Mouse (Mus musculus): ENCODE measurements around the gene Znrf1. TPM values are rescaled to one million over a fixed set of nuclear protein-coding genes. Genes with fewer than 3 reads are reported as not detected.

Znrf1 gene
- total and polyA plus RNA-seq, 2 experiments from 2014 or later, result 96.5 to 234 TPM

DNA sequence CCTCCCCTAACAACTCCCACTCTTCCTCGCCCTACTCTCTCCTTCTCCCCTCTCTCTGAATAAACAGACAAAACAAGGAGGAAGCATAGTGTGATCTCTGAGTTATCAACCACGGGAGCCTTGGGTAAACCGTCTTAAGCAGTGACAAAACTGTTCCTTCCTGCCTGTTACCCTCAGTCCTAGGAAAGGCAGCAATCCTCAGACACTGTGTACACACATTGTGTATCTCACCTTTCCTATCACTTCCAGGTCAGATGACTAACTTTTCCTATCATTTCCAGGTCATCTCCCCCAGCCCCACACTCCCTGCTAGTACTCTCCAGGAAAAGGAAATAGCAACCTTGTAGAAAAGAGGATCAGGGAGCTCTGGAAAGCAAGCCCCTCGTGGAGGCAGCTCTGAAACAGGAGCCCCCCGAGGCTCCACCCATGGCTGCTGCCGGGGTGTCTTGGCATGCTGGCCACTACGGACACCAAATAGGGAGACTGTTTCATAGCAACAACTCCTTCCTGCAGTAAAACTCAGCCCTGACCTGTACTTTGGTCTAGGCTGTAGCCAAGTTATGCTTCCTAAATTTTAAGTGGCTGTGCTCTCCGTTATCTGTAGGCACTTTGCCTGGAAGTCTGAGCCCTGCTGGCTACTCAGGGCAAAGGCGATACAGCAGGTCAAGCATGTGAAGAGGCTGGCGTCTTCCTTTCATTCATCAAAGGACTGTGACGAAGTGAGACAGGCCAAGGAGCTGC lies 34.0 kb upstream of the Znrf1 start:
- H3K9me3 ChIP-seq (ENCODE audit: low read length), result no peaks in the 10 kb centered on the region
- H3K4me1 ChIP-seq (ENCODE audit: insufficient read depth, low read length), result no peaks in the 10 kb centered on the region
- TF ChIP-seq CTCF (IDR thresholded peaks at IDR 0.05), result no peak
- no peak overlapping the region for H3K4me3 ChIP-seq (ENCODE audit: low read depth, low read length)
- no peaks in the 10 kb centered on the region for H3K27me3 ChIP-seq (ENCODE audit: insufficient read depth, low read length)
- no peak overlapping the region for H3K4me2 ChIP-seq (ENCODE audit: low read depth, low read length, poor library complexity, severe bottlenecking)
- H3K27ac ChIP-seq (ENCODE audit: low read depth, low read length), result no peak overlapping the region
- no peak overlapping the region for H3K9ac ChIP-seq (replicated peaks; ENCODE audit: low read length, poor library complexity, severe bottlenecking)
- ATAC-seq (ENCODE audit: low FRiP score) (no peak), DNase-seq (ENCODE audit: low spot score) (no peak)
- WGBS, result 74% methylated on average over 11 of the region's 11 CpGs
- H3K36me3 ChIP-seq (ENCODE audit: insufficient read depth, low read length), result peaks cover 26% of the 10 kb centered on the region

DNA sequence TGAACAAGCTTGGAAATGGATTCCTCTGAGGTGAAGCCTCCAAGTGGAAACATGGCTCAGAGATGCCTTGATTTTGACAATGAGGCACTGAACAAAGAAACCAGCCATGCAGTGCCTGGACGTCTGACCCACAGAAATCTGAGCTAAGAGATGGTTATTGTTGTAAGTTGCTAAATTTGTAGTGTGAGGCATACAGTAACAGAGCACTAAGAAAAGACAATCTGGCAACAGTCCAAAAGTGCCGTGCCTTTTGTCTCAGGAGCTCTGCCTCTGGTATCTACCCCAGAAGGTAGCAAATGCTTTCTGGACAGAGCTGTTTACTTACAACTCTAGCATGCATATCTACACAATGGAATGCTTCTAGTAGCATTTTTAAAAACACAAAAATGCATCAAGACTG lies 27.3 kb upstream of the Znrf1 start:
- 33% methylated on average over 2 of the region's 2 CpGs for WGBS
- TF ChIP-seq CTCF (IDR thresholded peaks at IDR 0.05), result no peak
- ATAC-seq (ENCODE audit: low FRiP score) (no peak), DNase-seq (ENCODE audit: low spot score) (no peak)
- 0 out of 2 replicates have a peak, but pooled peaks cover 3% of the 10 kb centered on the region for H3K36me3 ChIP-seq (ENCODE audit: insufficient read depth, low read length)
- no peak overlapping the region for H3K4me2 ChIP-seq (ENCODE audit: low read depth, low read length, poor library complexity, severe bottlenecking)
- H3K4me1 ChIP-seq (ENCODE audit: insufficient read depth, low read length), result no peaks in the 10 kb centered on the region
- H3K27me3 ChIP-seq (ENCODE audit: insufficient read depth, low read length), result no peaks in the 10 kb centered on the region
- no peak overlapping the region for H3K9ac ChIP-seq (replicated peaks; ENCODE audit: low read length, poor library complexity, severe bottlenecking)
- H3K27ac ChIP-seq (ENCODE audit: low read depth, low read length), result no peak overlapping the region
- H3K4me3 ChIP-seq (ENCODE audit: low read depth, low read length), result no peak overlapping the region
- no peaks in the 10 kb centered on the region for H3K9me3 ChIP-seq (ENCODE audit: low read length)

DNA sequence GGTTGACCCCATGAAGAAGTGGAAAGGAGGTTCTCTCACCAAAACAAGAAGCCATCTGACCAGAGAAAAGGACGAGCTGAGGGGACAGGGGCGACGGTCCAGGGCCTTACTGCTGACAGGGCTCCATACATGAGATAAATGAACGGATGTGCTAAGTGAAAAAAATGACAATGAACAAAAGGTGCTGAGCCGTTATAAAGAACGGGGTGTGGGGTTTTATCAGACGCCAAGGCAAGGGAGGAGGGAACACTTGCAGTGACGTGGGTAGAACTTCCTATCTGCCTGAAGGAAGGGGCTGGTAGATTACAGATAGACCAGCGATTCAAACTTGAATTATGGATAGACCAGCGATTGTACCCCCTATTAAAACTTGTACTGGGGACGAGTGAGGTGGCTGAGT lies 26.6 kb upstream of the Znrf1 start:
- no peak for TF ChIP-seq CTCF (IDR thresholded peaks at IDR 0.05)
- no peak for DNase-seq (ENCODE audit: low spot score)
- no peaks in the 10 kb centered on the region for H3K27me3 ChIP-seq (ENCODE audit: insufficient read depth, low read length)
- no peak overlapping the region for H3K27ac ChIP-seq (ENCODE audit: low read depth, low read length)
- no peak overlapping the region for H3K9ac ChIP-seq (replicated peaks; ENCODE audit: low read length, poor library complexity, severe bottlenecking)
- H3K4me1 ChIP-seq (ENCODE audit: insufficient read depth, low read length), result no peaks in the 10 kb centered on the region
- no peaks in the 10 kb centered on the region for H3K9me3 ChIP-seq (ENCODE audit: low read length)
- WGBS, result 82% methylated on average over 11 of the region's 11 CpGs
- H3K36me3 ChIP-seq (ENCODE audit: insufficient read depth, low read length), result no peaks in the 10 kb centered on the region
- no peak for ATAC-seq (ENCODE audit: low FRiP score)
- H3K4me2 ChIP-seq (ENCODE audit: low read depth, low read length, poor library complexity, severe bottlenecking), result no peak overlapping the region
- H3K4me3 ChIP-seq (ENCODE audit: low read depth, low read length), result no peak overlapping the region

DNA sequence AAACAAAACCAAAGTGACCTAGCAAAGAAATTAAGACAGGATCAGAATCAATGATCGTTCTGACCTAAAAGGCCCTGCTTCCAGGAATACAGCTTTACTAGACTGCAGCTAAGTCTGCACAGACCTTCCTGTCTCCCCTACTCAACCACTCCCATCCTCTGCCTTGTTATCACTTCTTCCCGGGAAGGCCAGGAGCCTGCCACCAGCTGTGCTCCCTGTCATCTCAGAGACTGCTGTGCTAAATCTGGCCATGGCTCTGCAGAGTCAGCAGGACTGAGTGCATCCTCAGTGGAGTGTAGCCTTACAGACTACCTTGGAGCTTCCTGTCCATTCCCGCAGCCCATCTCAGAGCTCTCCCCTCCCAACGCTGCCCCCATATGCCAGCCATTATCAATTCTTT lies 25.5 kb upstream of the Znrf1 start:
- Histone ChIP-seq H3K9ac (replicated peaks; ENCODE audit: low read length, poor library complexity, severe bottlenecking) (no peak overlapping the region; the same call in 1 of the 2 replicates), H3K27ac (ENCODE audit: low read depth, low read length) (no peak overlapping the region), H3K9me3 (ENCODE audit: low read length) (no peaks in the 10 kb centered on the region), H3K4me2 (ENCODE audit: low read depth, low read length, poor library complexity, severe bottlenecking) (no peak overlapping the region), H3K4me3 (ENCODE audit: low read depth, low read length) (no peak overlapping the region), H3K36me3 (ENCODE audit: insufficient read depth, low read length) (no peaks in the 10 kb centered on the region), H3K27me3 (ENCODE audit: insufficient read depth, low read length) (no peaks in the 10 kb centered on the region), H3K4me1 (ENCODE audit: insufficient read depth, low read length) (no peaks in the 10 kb centered on the region)
- DNase-seq (ENCODE audit: low spot score) (no peak), ATAC-seq (ENCODE audit: low FRiP score) (no peak)
- 70% methylated on average over 4 of the region's 4 CpGs for WGBS
- no peak for TF ChIP-seq CTCF (IDR thresholded peaks at IDR 0.05)

DNA sequence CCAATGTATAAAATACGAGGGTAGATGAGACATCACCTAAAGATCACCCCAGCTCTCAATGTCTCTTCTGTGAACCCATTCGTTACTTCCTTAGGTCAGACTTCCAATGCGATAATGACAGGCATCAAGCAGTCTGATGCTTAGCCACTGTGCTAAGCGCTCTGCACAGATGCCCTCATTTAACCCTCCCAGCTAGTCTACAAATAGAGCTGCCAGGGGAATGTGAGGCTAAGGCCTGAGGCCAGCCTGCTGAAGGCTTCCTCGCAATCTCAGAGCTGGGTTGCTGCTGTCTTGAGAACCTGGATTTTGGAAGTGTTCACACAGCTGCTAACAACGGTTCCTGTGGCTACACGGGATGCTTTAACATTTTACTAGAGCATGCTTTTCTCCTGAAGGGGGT lies 23.0 kb upstream of the Znrf1 start:
- no peak for ATAC-seq (ENCODE audit: low FRiP score)

DNA sequence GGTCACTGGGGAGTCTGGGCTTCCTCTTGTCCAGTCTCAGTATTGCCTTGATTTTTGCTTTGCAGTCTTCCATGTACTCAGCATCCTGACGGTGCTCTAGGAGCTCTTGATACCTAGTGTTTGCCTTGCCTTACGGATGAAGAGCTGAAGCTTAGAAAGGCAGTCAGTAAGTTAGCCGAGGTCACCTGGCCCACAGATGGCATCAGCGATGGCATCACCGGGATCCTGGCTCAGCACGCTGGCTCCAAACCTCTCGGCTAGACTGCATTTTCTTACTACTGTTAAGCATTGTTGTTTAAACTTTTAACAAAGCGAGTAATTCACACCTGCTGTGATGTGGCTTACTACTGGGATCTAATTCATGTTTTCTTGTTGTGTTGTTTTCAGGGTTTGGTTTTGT lies 22.5 kb upstream of the Znrf1 start:
- ATAC-seq (ENCODE audit: low FRiP score), result no peak
- Histone ChIP-seq H3K4me2 (ENCODE audit: low read depth, low read length, poor library complexity, severe bottlenecking) (no peak overlapping the region), H3K27me3 (ENCODE audit: insufficient read depth, low read length) (no peaks in the 10 kb centered on the region), H3K36me3 (ENCODE audit: insufficient read depth, low read length) (no peaks in the 10 kb centered on the region), H3K9ac (replicated peaks; ENCODE audit: low read length, poor library complexity, severe bottlenecking) (no peak overlapping the region), H3K9me3 (ENCODE audit: low read length) (no peaks in the 10 kb centered on the region), H3K27ac (ENCODE audit: low read depth, low read length) (no peak overlapping the region), H3K4me3 (ENCODE audit: low read depth, low read length) (no peak overlapping the region), H3K4me1 (ENCODE audit: insufficient read depth, low read length) (no peaks in the 10 kb centered on the region)
- TF ChIP-seq CTCF (IDR thresholded peaks at IDR 0.05), result no peak
- DNase-seq (ENCODE audit: low spot score), result no peak
- WGBS, result 78% methylated on average over 8 of the region's 8 CpGs

More for the DNA sequence above, 23.0 kb upstream of the Znrf1 start:
- no peaks in the 10 kb centered on the region for H3K4me1 ChIP-seq (ENCODE audit: insufficient read depth, low read length)
- no peak overlapping the region for H3K4me3 ChIP-seq (ENCODE audit: low read depth, low read length)
- H3K4me2 ChIP-seq (ENCODE audit: low read depth, low read length, poor library complexity, severe bottlenecking), result no peak overlapping the region
- no peak for TF ChIP-seq CTCF (IDR thresholded peaks at IDR 0.05)
- no peak overlapping the region for H3K9ac ChIP-seq (replicated peaks; ENCODE audit: low read length, poor library complexity, severe bottlenecking)
- no peaks in the 10 kb centered on the region for H3K36me3 ChIP-seq (ENCODE audit: insufficient read depth, low read length)
- WGBS, result 69% methylated on average over 7 of the region's 7 CpGs
- no peak overlapping the region for H3K27ac ChIP-seq (ENCODE audit: low read depth, low read length)
- no peak for DNase-seq (ENCODE audit: low spot score)
- H3K27me3 ChIP-seq (ENCODE audit: insufficient read depth, low read length), result no peaks in the 10 kb centered on the region
- H3K9me3 ChIP-seq (ENCODE audit: low read length), result no peaks in the 10 kb centered on the region
